Mouse (Mus musculus): Measurements from ENCODE around the gene Ly75. TPM values are rescaled to one million over a fixed set of nuclear protein-coding genes. Genes with fewer than 3 reads are reported as not detected.

Gene Ly75
- total and polyA plus RNA-seq, 3 experiments: 0.15 to 16.0 (median 12.5) TPM

- Histone ChIP-seq H3K4me3 (ENCODE audit: low read depth, low read length) (peak overlapping the region; percentile 68), H3K9me3 (replicated peaks) (no peaks in the 10 kb centered on the region), H3K4me1 (ENCODE audit: insufficient read depth, low read depth, low read length) (peaks cover 49% of the 10 kb centered on the region), H3K27me3 (ENCODE audit: insufficient read depth, low read length) (no peaks in the 10 kb centered on the region), H3K36me3 (replicated peaks) (peaks cover 15% of the 10 kb centered on the region)
- ATAC-seq (ENCODE audit: extremely low read depth, insufficient number of reproducible peaks, low FRiP score, poor library complexity, severe bottlenecking) (no peak), DNase-seq (ENCODE audit: low spot score) (no peak)
- TF ChIP-seq GATA1 (IDR thresholded peaks at IDR 0.05; ENCODE audit: borderline replicate concordance, low read length) (no peak), TAL1 (conservative IDR thresholded peaks at IDR 0.05; ENCODE audit: low read depth, low read length) (no peak), CTCF (IDR thresholded peaks at IDR 0.05; ENCODE audit: low read depth, low read length) (no peak), GATA2 (IDR thresholded peaks at IDR 0.05; ENCODE audit: borderline replicate concordance, low read depth, low read length) (no peak), POLR2AphosphoS5 (IDR thresholded peaks at IDR 0.05; ENCODE audit: insufficient replicate concordance, low read depth, low read length) (no peak)
Measured at GRCm38 (mm10) chr2:60327581-60327980, 55.5 kb downstream of the Ly75 start.

DNA sequence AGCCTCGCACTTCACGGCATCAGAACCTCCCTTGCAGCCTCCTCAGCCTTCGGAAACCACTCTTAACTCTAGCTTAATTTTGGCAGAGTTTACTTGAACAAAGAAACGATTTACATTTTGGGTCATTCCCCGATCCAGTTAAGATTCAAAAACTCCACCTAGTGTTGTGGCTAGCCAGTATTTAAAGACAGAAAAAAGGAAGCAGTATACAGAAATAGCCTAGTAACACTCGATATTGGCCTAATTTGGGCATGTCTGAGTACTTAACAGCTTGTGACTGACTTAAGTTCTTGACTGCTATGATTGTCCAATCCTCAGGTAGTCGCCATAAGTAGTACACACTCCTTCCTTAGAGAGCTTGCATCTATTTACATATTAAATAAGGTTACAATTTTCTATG is 56.2 kb downstream of the Ly75 start:
- Histone ChIP-seq H3K36me3 (replicated peaks) (peaks cover 17% of the 10 kb centered on the region), H3K4me3 (ENCODE audit: low read depth, low read length) (no peak overlapping the region; the same call in 1 of the 2 replicates), H3K27me3 (ENCODE audit: insufficient read depth, low read length) (no peaks in the 10 kb centered on the region), H3K4me1 (ENCODE audit: insufficient read depth, low read depth, low read length) (peaks cover 49% of the 10 kb centered on the region), H3K9me3 (replicated peaks) (no peaks in the 10 kb centered on the region)
- DNase-seq (ENCODE audit: low spot score) (no peak), ATAC-seq (ENCODE audit: extremely low read depth, insufficient number of reproducible peaks, low FRiP score, poor library complexity, severe bottlenecking) (no peak)
- TF ChIP-seq POLR2AphosphoS5 (IDR thresholded peaks at IDR 0.05; ENCODE audit: insufficient replicate concordance, low read depth, low read length) (no peak), CTCF (IDR thresholded peaks at IDR 0.05; ENCODE audit: low read depth, low read length) (no peak), GATA2 (IDR thresholded peaks at IDR 0.05; ENCODE audit: borderline replicate concordance, low read depth, low read length) (no peak), TAL1 (conservative IDR thresholded peaks at IDR 0.05; ENCODE audit: low read depth, low read length) (no peak), GATA1 (IDR thresholded peaks at IDR 0.05; ENCODE audit: borderline replicate concordance, low read length) (no peak)

- Histone ChIP-seq H3K4me3 (ENCODE audit: low read depth, low read length) (no peak overlapping the region), H3K36me3 (replicated peaks) (peaks cover 48% of the 10 kb centered on the region), H3K4me1 (ENCODE audit: insufficient read depth, low read depth, low read length) (peaks cover 30% of the 10 kb centered on the region), H3K9me3 (replicated peaks) (no peaks in the 10 kb centered on the region), H3K27me3 (ENCODE audit: insufficient read depth, low read length) (no peaks in the 10 kb centered on the region)
- peak; percentile 48 for TF ChIP-seq CTCF (IDR thresholded peaks at IDR 0.05; ENCODE audit: low read depth, low read length)
- TF ChIP-seq GATA2 (IDR thresholded peaks at IDR 0.05; ENCODE audit: borderline replicate concordance, low read depth, low read length): no peak
- DNase-seq (ENCODE audit: low spot score) (no peak), ATAC-seq (ENCODE audit: extremely low read depth, insufficient number of reproducible peaks, low FRiP score, poor library complexity, severe bottlenecking) (no peak)
Measured at GRCm38 (mm10) chr2:60323411-60323810, 59.7 kb downstream of the Ly75 start.

DNA sequence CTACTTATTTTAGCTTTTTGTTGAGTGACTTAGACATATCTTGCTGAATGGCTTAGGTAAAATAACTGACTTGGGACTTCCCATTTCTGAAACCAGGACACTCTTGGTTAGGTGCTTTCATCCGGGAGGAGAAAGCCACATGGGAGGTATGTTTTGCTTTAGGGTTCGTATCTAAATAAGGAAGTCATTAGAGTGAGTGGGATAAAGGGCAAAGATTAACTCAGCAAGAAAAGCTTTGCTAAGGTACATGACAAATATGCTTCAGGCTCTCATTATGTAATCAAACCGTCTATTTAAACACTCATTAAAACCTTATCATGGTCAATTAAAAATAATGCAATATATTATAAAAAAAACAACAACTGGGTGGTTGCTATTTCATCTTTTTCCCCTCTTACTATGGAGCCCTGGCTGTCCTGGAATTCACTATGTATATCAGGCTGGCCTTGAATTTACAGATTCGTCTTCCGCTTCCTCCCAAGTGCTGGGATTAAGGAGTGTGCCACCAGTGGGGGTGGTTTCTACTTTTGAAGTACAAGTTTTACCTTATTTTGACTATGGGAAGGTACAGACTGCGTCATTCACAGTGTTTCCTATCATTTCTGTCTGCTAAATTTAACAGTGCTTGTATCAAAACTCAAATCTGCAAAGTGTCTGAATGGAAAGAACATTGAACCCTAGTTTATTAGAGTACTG is 60.9 kb downstream of the Ly75 start:
- Histone ChIP-seq H3K4me3 (ENCODE audit: low read depth, low read length) (no peak overlapping the region), H3K36me3 (replicated peaks) (peaks cover 57% of the 10 kb centered on the region), H3K27me3 (ENCODE audit: insufficient read depth, low read length) (no peaks in the 10 kb centered on the region), H3K9me3 (replicated peaks) (no peaks in the 10 kb centered on the region), H3K4me1 (ENCODE audit: insufficient read depth, low read depth, low read length) (peaks cover 21% of the 10 kb centered on the region)
- DNase-seq (ENCODE audit: low spot score) (no peak), ATAC-seq (ENCODE audit: extremely low read depth, insufficient number of reproducible peaks, low FRiP score, poor library complexity, severe bottlenecking) (no peak)
- TF ChIP-seq GATA2 (IDR thresholded peaks at IDR 0.05; ENCODE audit: borderline replicate concordance, low read depth, low read length) (no peak), POLR2AphosphoS5 (IDR thresholded peaks at IDR 0.05; ENCODE audit: insufficient replicate concordance, low read depth, low read length) (no peak), GATA1 (IDR thresholded peaks at IDR 0.05; ENCODE audit: borderline replicate concordance, low read length) (no peak), CTCF (IDR thresholded peaks at IDR 0.05; ENCODE audit: low read depth, low read length) (no peak), TAL1 (conservative IDR thresholded peaks at IDR 0.05; ENCODE audit: low read depth, low read length) (no peak)

DNA sequence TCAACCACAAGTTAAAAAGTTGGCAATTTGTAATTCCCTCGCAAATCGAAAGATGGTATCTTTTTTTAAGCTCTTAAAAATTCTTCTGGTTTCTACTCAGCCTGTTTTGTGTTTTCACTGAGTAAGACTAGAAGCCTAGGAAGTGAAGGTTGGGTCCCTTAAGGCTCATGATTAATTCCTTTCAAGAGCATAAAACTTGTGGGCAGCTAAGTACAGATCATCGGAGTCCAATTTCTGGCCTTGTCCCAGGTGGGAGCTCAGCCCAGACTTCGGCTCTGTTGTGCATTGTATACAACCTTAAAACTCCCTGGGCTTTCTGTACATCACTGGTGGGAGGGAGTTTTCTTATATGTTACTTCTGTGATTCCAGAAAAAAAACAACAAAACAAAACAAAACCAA is 79.3 kb downstream of the Ly75 start:
- no peak overlapping the region for H3K4me3 ChIP-seq (ENCODE audit: low read depth, low read length)
- TF ChIP-seq TAL1 (conservative IDR thresholded peaks at IDR 0.05; ENCODE audit: low read depth, low read length): no peak
- no peak for TF ChIP-seq GATA2 (IDR thresholded peaks at IDR 0.05; ENCODE audit: borderline replicate concordance, low read depth, low read length)
- TF ChIP-seq POLR2AphosphoS5 (IDR thresholded peaks at IDR 0.05; ENCODE audit: insufficient replicate concordance, low read depth, low read length): no peak
- TF ChIP-seq CTCF (IDR thresholded peaks at IDR 0.05; ENCODE audit: low read depth, low read length): no peak
- no peak for TF ChIP-seq GATA1 (IDR thresholded peaks at IDR 0.05; ENCODE audit: borderline replicate concordance, low read length)
- no peaks in the 10 kb centered on the region for H3K27me3 ChIP-seq (ENCODE audit: insufficient read depth, low read length)
- ATAC-seq (ENCODE audit: extremely low read depth, insufficient number of reproducible peaks, low FRiP score, poor library complexity, severe bottlenecking): no peak
- peaks cover 61% of the 10 kb centered on the region for H3K36me3 ChIP-seq (replicated peaks)
- H3K4me1 ChIP-seq (ENCODE audit: insufficient read depth, low read depth, low read length): no peaks in the 10 kb centered on the region
- no peak for DNase-seq (ENCODE audit: low spot score)
- no peaks in the 10 kb centered on the region for H3K9me3 ChIP-seq (replicated peaks)

- H3K27me3 ChIP-seq (ENCODE audit: insufficient read depth, low read length): no peaks in the 10 kb centered on the region
- H3K4me3 ChIP-seq (ENCODE audit: low read depth, low read length): no peak overlapping the region
- TF ChIP-seq GATA1 (IDR thresholded peaks at IDR 0.05; ENCODE audit: borderline replicate concordance, low read length) (no peak), TAL1 (conservative IDR thresholded peaks at IDR 0.05; ENCODE audit: low read depth, low read length) (no peak), POLR2AphosphoS5 (IDR thresholded peaks at IDR 0.05; ENCODE audit: insufficient replicate concordance, low read depth, low read length) (no peak), GATA2 (IDR thresholded peaks at IDR 0.05; ENCODE audit: borderline replicate concordance, low read depth, low read length) (no peak), CTCF (IDR thresholded peaks at IDR 0.05; ENCODE audit: low read depth, low read length) (no peak)
- H3K4me1 ChIP-seq (ENCODE audit: insufficient read depth, low read depth, low read length): peaks cover 3% of the 10 kb centered on the region
- ATAC-seq (ENCODE audit: extremely low read depth, insufficient number of reproducible peaks, low FRiP score, poor library complexity, severe bottlenecking) (no peak), DNase-seq (ENCODE audit: low spot score) (no peak)
- no peaks in the 10 kb centered on the region for H3K9me3 ChIP-seq (replicated peaks)
- peaks cover 46% of the 10 kb centered on the region for H3K36me3 ChIP-seq (replicated peaks)
Measured at GRCm38 (mm10) chr2:60299323-60299722, 83.8 kb downstream of the Ly75 start.
